ENCODE assay signal across 8 mouse cellular contexts in genomic region chr4:123787191-123787985, GRCm38 (mm10). TPM values are rescaled to one million over a fixed set of nuclear protein-coding genes. Genes with fewer than 3 reads are reported as not detected.
DNase-seq lines count a peak whose midpoint lies in the region; ATAC-seq and TF ChIP-seq lines count a peak whose summit lies in the region.

Gene Rhbdl2 (plus strand): TSS chr4:123787874.

- H3K27me3 ChIP-seq in forebrain, embryonic 11.5 days (ENCODE audit: control insufficient read depth, insufficient read depth, low read length), result no peaks in the 10 kb centered on the region
- no peaks in the 10 kb centered on the region for H3K27me3 ChIP-seq in heart, embryonic 15.5 days
- H3K27me3 ChIP-seq in kidney, postnatal 0 days (ENCODE audit: insufficient read depth, low read length), result no peaks in the 10 kb centered on the region

- H3K9me3 ChIP-seq in ES-E14 (ENCODE audit: control insufficient read depth, insufficient read depth, low read depth, low read length), result no peaks in the 10 kb centered on the region
- H3K9me3 ChIP-seq in forebrain, embryonic 11.5 days (ENCODE audit: control insufficient read depth, low read length), result no peaks in the 10 kb centered on the region
- no peaks in the 10 kb centered on the region for H3K9me3 ChIP-seq in heart, embryonic 15.5 days (replicated peaks)
- H3K9me3 ChIP-seq in kidney, postnatal 0 days (replicated peaks; ENCODE audit: low read length), result no peaks in the 10 kb centered on the region

- no peak within 1 kb of the TSS for H3K27ac ChIP-seq in ES-E14 (ENCODE audit: insufficient read depth, low read depth, low read length, poor library complexity, severe bottlenecking)
- no peak within 1 kb of the TSS for H3K27ac ChIP-seq in forebrain, embryonic 11.5 days (ENCODE audit: low read depth, low read length)
- peak within 1 kb of the TSS; percentile 37 for H3K27ac ChIP-seq in heart, embryonic 15.5 days
- peak within 1 kb of the TSS; percentile 63 for H3K27ac ChIP-seq in kidney, postnatal 0 days

- DNase-seq in ES-E14 (ENCODE audit: low read depth, low spot score), result no peak
- peak; percentile 64 for DNase-seq in forebrain, embryonic 11.5 days (ENCODE audit: low spot score)
- DNase-seq in kidney, postnatal 0 days (ENCODE audit: low spot score), result peak; percentile 86
- DNase-seq in lung, adult 18-20 months, result peak; percentile 51 to 74
- peak; percentile 78 to 79 for DNase-seq in right cerebral cortex, postnatal 10 days (ENCODE audit: low spot score in 2 of 2)

- 28% methylated on average over 12 of the region's 12 CpGs for WGBS in forebrain, embryonic 11.5 days
- WGBS in heart, embryonic 15.5 days, result 20% methylated on average over 12 of the region's 12 CpGs
- 20% methylated on average over 12 of the region's 12 CpGs for WGBS in kidney, postnatal 0 days

- H3K9ac ChIP-seq in ES-E14 (ENCODE audit: insufficient read depth, low read depth, low read length, poor library complexity, severe bottlenecking), result peak within 1 kb of the TSS; percentile 55; the same call in 1 of the 2 replicates
- H3K9ac ChIP-seq in forebrain, embryonic 11.5 days (ENCODE audit: low read length), result no peak within 1 kb of the TSS; the same call in 1 of the 2 replicates
- peak within 1 kb of the TSS; percentile 21 for H3K9ac ChIP-seq in heart, embryonic 15.5 days
- H3K9ac ChIP-seq in kidney, postnatal 0 days (ENCODE audit: low read depth, low read length), result 0 out of 2 replicates have a peak within 1 kb of the TSS, but pooled peaks have one; percentile 38

- in situ Hi-C loops in ES-E14 (cut with MboI; ENCODE audit: low sequenced_read_pairs in 2 of 2, unreplicated experiment in 2 of 2), result no loop called here

- H3K4me2 ChIP-seq in forebrain, embryonic 11.5 days (ENCODE audit: low read depth, low read length, severe bottlenecking), result no peak within 1 kb of the TSS
- peak within 1 kb of the TSS; percentile 61 for H3K4me2 ChIP-seq in heart, embryonic 15.5 days
- peak within 1 kb of the TSS; percentile 53 for H3K4me2 ChIP-seq in kidney, postnatal 0 days (ENCODE audit: low read length)

- peak; percentile 30; the same call in 1 of the 2 replicates for TF ChIP-seq CTCF in kidney, postnatal 0 days (IDR thresholded peaks at IDR 0.05; ENCODE audit: low read depth)

- peak within 1 kb of the TSS in 1 of 2 experiments; percentile 13; a peak in 1 of 4 replicates for H3K4me3 ChIP-seq in ES-E14 (ENCODE audit: insufficient read depth in 1 of 2, low read depth in 1 of 2, low read length in 2 of 2, poor library complexity in 1 of 2, severe bottlenecking in 1 of 2)
- H3K4me3 ChIP-seq in forebrain, embryonic 11.5 days (ENCODE audit: low read depth, low read length), result no peak within 1 kb of the TSS
- H3K4me3 ChIP-seq in heart, embryonic 15.5 days, result peak within 1 kb of the TSS; percentile 31
- peak within 1 kb of the TSS; percentile 21 for H3K4me3 ChIP-seq in kidney, postnatal 0 days (replicated peaks; ENCODE audit: low read depth, low read length)

- ATAC-seq in cerebellum, adult (ENCODE audit: insufficient number of reproducible peaks, low FRiP score, low TSS enrichment), result peak; percentile 64
- ATAC-seq in forebrain, embryonic 11.5 days (replicated peaks; ENCODE audit: low FRiP score), result peak; percentile 66
- ATAC-seq in heart, embryonic 15.5 days (replicated peaks; ENCODE audit: insufficient number of reproducible peaks, insufficient read depth, low FRiP score, low read depth), result peak; percentile 94
- peak; percentile 98 for ATAC-seq in kidney, postnatal 0 days (replicated peaks; ENCODE audit: low FRiP score, low read depth)
- ATAC-seq in megakaryocyte-erythroid progenitor cell, adult 5-6 weeks (replicated peaks; ENCODE audit: low FRiP score, low TSS enrichment, poor library complexity, severe bottlenecking), result no peak; the same call in 1 of the 2 replicates

- H3K36me3 ChIP-seq in ES-E14 (ENCODE audit: control insufficient read depth, insufficient read depth, low read length, poor library complexity, severe bottlenecking), result no peaks in the 10 kb centered on the region
- no peaks in the 10 kb centered on the region for H3K36me3 ChIP-seq in forebrain, embryonic 11.5 days (ENCODE audit: control insufficient read depth, insufficient read depth, low read length)
- H3K36me3 ChIP-seq in heart, embryonic 15.5 days, result no peaks in the 10 kb centered on the region
- no peaks in the 10 kb centered on the region for H3K36me3 ChIP-seq in kidney, postnatal 0 days (ENCODE audit: insufficient read depth, low read length)

- peaks cover 0 to 6% of the 10 kb centered on the region in 2 experiments; a peak in 1 of 4 replicates for H3K4me1 ChIP-seq in ES-E14 (ENCODE audit: control insufficient read depth in 2 of 2, insufficient read depth in 2 of 2, low read length in 2 of 2, poor library complexity in 1 of 2)
- no peaks in the 10 kb centered on the region for H3K4me1 ChIP-seq in forebrain, embryonic 11.5 days (replicated peaks; ENCODE audit: control insufficient read depth, insufficient read depth, low read length)
- H3K4me1 ChIP-seq in heart, embryonic 15.5 days (replicated peaks), result peaks cover 14% of the 10 kb centered on the region
- no peaks in the 10 kb centered on the region for H3K4me1 ChIP-seq in kidney, postnatal 0 days (replicated peaks; ENCODE audit: insufficient read depth, low read length)

TF ChIP-seq in ES-E14, 5 proteins besides CTCF, POLR2A, EP300 and RAD21:
- no peak for TF ChIP-seq HCFC1 (IDR thresholded peaks at IDR 0.05; ENCODE audit: borderline replicate concordance, insufficient read depth, low read length)
- TF ChIP-seq ZC3H11A (IDR thresholded peaks at IDR 0.05; ENCODE audit: borderline replicate concordance, low read depth, low read length), result no peak
- TF ChIP-seq ZNF384 (IDR thresholded peaks at IDR 0.05; ENCODE audit: low read depth, low read length), result no peak
- no peak for TF ChIP-seq MAFK (IDR thresholded peaks at IDR 0.05; ENCODE audit: insufficient read depth, low read depth, low read length)
- no peak for TF ChIP-seq CHD2 (IDR thresholded peaks at IDR 0.05; ENCODE audit: low read depth, low read length)

RNA-seq across cellular contexts. Expression of gene Rhbdl2, which starts in this region (rescaled TPM):
- 2.7 and 4.8 TPM in 2 replicates for total RNA-seq in ES-E14 (2012; rRNA removed)
- 0.68 and 1.4 TPM in 2 replicates for polyA plus RNA-seq in forebrain, embryonic 11.5 days (2014; fragmentation: Nextera tagmentation; extraction: Ambion mirVana)
- polyA plus RNA-seq in heart, embryonic 15.5 days (2015; fragmentation: Nextera tagmentation; extraction: Ambion mirVana), result 1.5 and 4.7 TPM in 2 replicates
- polyA plus RNA-seq in kidney, postnatal 0 days (2015; fragmentation: Nextera tagmentation; extraction: Ambion mirVana), result 5.7 and 5.9 TPM in 2 replicates
- total RNA-seq in megakaryocyte-erythroid progenitor cell, adult 5-6 weeks (2014; fragmentation: Nextera tagmentation), result not detected in 2 replicates
- not detected in 2 replicates for total RNA-seq in megakaryocyte-erythroid progenitor cell, adult 5-6 weeks (2017)

Comparison
In these comparisons a context has a peak if more than half of its experiments do, and no peak if none do; other contexts are left out.
1. H3K27ac ChIP-seq: peak in heart, embryonic 15.5 days (single experiment) and kidney, postnatal 0 days (single experiment); none in ES-E14 (single experiment) and forebrain, embryonic 11.5 days (single experiment).